Mouse (Mus musculus) brain, embryonic 14.5 days (tissue): ENCODE results near the gene Fgf11.

Source experiments
- CTCF ChIP-seq: fragments of 200-500 bp; IDR thresholded peaks from 2 replicates; pipeline ENCODE4 v1.5.1; 2012; ENCODE audit warnings: inconsistent platforms, mild to moderate bottlenecking, moderate library complexity, borderline replicate concordance; ENCODE audit not compliant: insufficient read depth, insufficient read length; ENCODE audit errors: extremely low read depth
- POLR2A ChIP-seq: fragments of 200-500 bp; IDR thresholded peaks from 2 replicates; pipeline ENCODE4 v1.6.1; 2012; ENCODE audit warnings: mild to moderate bottlenecking, inconsistent platforms, borderline replicate concordance; ENCODE audit not compliant: poor library complexity, insufficient read depth, insufficient read length, severe bottlenecking; ENCODE audit errors: extremely low read depth

- TF ChIP-seq CTCF (no peak), POLR2A (no peak)
Measured at GRCm38 (mm10) chr11:69797924-69798323, 3.7 kb downstream of the Fgf11 start.
